Mouse (Mus musculus): ENCODE data around the gene Morc2a.

DNA sequence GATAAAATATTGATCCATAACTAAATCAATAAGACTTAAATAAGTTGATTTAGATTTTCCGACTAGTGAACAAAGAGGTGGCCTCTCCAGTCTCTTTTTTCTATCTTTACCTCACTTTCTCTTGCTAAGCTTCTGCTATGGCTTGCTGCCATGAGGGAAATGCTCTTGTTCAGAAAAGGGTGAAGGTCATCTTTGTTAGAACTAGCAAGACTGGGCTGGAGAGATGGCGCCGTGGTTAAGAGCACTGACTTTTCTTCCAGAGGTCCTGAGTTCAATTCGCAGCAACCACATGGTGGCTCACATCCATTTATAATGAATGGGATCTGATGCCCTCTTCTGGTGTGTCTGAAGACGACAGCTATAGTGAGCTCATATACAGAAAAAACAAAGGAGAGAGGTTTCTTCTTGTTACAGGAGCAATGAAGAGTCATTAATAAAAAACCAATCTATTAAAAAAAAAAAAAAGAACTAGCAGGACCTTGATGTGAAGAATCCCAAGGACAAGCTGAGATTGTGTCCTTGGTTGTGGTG is 47.2 kb downstream of the Morc2a start:
- TF ChIP-seq CTCF (IDR thresholded peaks at IDR 0.05; ENCODE audit: low read depth, low read length) (no peak), POLR2A (IDR thresholded peaks at IDR 0.05; ENCODE audit: borderline replicate concordance, low read depth, low read length) (no peak)

Measured in bone marrow macrophage, adult 2 months (primary cell).